Mouse (Mus musculus) stomach, postnatal 0 days (tissue): ENCODE data around the gene Ccdc172.

ENCODE experiments used
- CTCF ChIP-seq: IDR thresholded peaks from 2 replicates; pipeline ENCODE4 v1.5.1; 2016; ENCODE audit warnings: antibody characterized with exemption, low read depth, mild to moderate bottlenecking, moderate library complexity
- EP300 ChIP-seq: optimal IDR thresholded peaks from 2 replicates; pipeline ENCODE3; 2016; ENCODE audit warnings: antibody characterized with exemption

GRCm38 (mm10) chr19:58482373-58482977 is 29.3 kb upstream of the Ccdc172 start:
- TF ChIP-seq CTCF (no peak), EP300 (no peak)
